Mouse (Mus musculus): ENCODE data around the gene BC107364. TPM values are rescaled to one million over a fixed set of nuclear protein-coding genes. Genes with fewer than 3 reads are reported as not detected.
"Not testable (repeated sequence)": the region's sequence is repeated elsewhere in the genome, so short reads cannot be mapped to it uniquely, and the experiment has no call there.

Gene BC107364
- polyA plus RNA-seq, 1 experiment from 2014 or later: not detected

- Histone ChIP-seq H3K4me2 (ENCODE audit: low read depth, severe bottlenecking) (no peak overlapping the region), H3K9ac (ENCODE audit: low read length) (no peak overlapping the region), H3K4me3 (ENCODE audit: low read depth, low read length) (no peak overlapping the region), H3K36me3 (ENCODE audit: control insufficient read depth, insufficient read depth, low read length) (no peaks in the 10 kb centered on the region), H3K9me3 (ENCODE audit: control insufficient read depth, low read length) (no peaks in the 10 kb centered on the region), H3K4me1 (ENCODE audit: control insufficient read depth, insufficient read depth, low read length) (peaks cover 7% of the 10 kb centered on the region), H3K27ac (replicated peaks; ENCODE audit: low read depth, low read length) (no peak overlapping the region), H3K27me3 (ENCODE audit: control insufficient read depth, insufficient read depth, low read length) (peaks cover 10% of the 10 kb centered on the region)
- WGBS: 82% methylated on average over 3 of the region's 3 CpGs
- DNase-seq (ENCODE audit: low spot score) (no peak), ATAC-seq (ENCODE audit: insufficient number of reproducible peaks, low FRiP score, low TSS enrichment, low read depth) (no peak)
These were observed 17.5 kb upstream of the BC107364 start for GRCm38 (mm10) chr3:96469626-96470025.

DNA sequence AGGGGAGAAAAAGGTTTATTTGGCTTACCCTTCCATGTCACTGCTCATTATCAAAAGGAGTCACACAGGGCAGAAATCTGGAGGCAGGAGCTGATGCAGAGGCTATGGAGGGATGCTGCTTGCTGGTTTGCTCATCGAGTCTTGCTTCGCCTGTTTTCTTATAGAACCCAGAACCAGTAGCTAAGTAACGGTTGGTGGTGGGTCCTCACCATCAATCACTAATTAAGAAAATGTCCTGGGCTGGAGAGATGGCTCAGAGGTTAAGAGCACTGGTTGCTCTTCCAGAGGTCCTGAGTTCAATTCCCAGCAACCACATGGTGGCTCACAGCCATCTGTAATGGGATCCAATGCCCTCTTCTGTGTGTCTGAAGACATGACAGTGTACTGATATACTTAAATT lies 16.2 kb upstream of the BC107364 start:
- not testable (repeated sequence) for DNase-seq (ENCODE audit: low spot score); H3K27me3 ChIP-seq (ENCODE audit: control insufficient read depth, insufficient read depth, low read length); H3K4me2 ChIP-seq (ENCODE audit: low read depth, severe bottlenecking); H3K4me1 ChIP-seq (ENCODE audit: control insufficient read depth, insufficient read depth, low read length); H3K4me3 ChIP-seq (ENCODE audit: low read depth, low read length); H3K9me3 ChIP-seq (ENCODE audit: control insufficient read depth, low read length); H3K9ac ChIP-seq (ENCODE audit: low read length); H3K27ac ChIP-seq (replicated peaks; ENCODE audit: low read depth, low read length); ATAC-seq (ENCODE audit: insufficient number of reproducible peaks, low FRiP score, low TSS enrichment, low read depth); H3K36me3 ChIP-seq (ENCODE audit: control insufficient read depth, insufficient read depth, low read length)
- 88% methylated on average over 3 of the region's 3 CpGs for WGBS

DNA sequence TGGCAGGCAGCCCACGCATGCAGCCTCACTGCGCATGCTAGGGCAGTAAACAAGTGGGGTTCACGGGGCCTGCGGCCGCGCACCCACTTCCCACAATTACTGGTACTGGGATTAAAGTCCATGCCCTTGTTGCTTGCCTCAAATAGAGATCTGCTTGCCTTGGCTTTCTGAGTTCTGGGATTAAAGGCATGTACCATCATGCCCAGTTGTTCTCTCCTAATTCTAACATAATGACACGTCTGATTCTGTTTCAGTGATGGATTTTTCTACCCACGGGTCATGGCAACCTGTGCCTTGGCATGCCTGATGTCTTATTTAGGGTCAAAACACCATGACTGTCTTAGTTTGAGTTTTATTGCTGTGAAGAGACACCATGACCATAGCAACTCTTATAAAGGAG lies 15.5 kb upstream of the BC107364 start:
- 93% methylated on average over 8 of the region's 8 CpGs for WGBS

GRCm38 (mm10) chr3:96463891-96464290 lies 11.8 kb upstream of the BC107364 start:
- no peaks in the 10 kb centered on the region for H3K36me3 ChIP-seq (ENCODE audit: control insufficient read depth, insufficient read depth, low read length)
- H3K4me3 ChIP-seq (ENCODE audit: low read depth, low read length): 0 out of 2 replicates have a peak overlapping the region, but pooled peaks have one; percentile 12
- 2% methylated on average over 25 of the region's 25 CpGs for WGBS
- peak overlapping the region; percentile 17; the same call in 1 of the 2 replicates for H3K4me2 ChIP-seq (ENCODE audit: low read depth, severe bottlenecking)
- peak; percentile 85 for DNase-seq (ENCODE audit: low spot score)
- peaks cover 8% of the 10 kb centered on the region for H3K4me1 ChIP-seq (ENCODE audit: control insufficient read depth, insufficient read depth, low read length)
- H3K27ac ChIP-seq (replicated peaks; ENCODE audit: low read depth, low read length): no peak overlapping the region
- no peak for ATAC-seq (ENCODE audit: insufficient number of reproducible peaks, low FRiP score, low TSS enrichment, low read depth)
- no peaks in the 10 kb centered on the region for H3K27me3 ChIP-seq (ENCODE audit: control insufficient read depth, insufficient read depth, low read length)
- H3K9ac ChIP-seq (ENCODE audit: low read length): peak overlapping the region; percentile 40; the same call in 1 of the 2 replicates
- H3K9me3 ChIP-seq (ENCODE audit: control insufficient read depth, low read length): no peaks in the 10 kb centered on the region

More for the DNA sequence above, 15.5 kb upstream of the BC107364 start:
- no peaks in the 10 kb centered on the region for H3K27me3 ChIP-seq (ENCODE audit: control insufficient read depth, insufficient read depth, low read length)
- no peaks in the 10 kb centered on the region for H3K36me3 ChIP-seq (ENCODE audit: control insufficient read depth, insufficient read depth, low read length)
- H3K9me3 ChIP-seq (ENCODE audit: control insufficient read depth, low read length): no peaks in the 10 kb centered on the region
- H3K27ac ChIP-seq (replicated peaks; ENCODE audit: low read depth, low read length): no peak overlapping the region
- ATAC-seq (ENCODE audit: insufficient number of reproducible peaks, low FRiP score, low TSS enrichment, low read depth) (no peak), DNase-seq (ENCODE audit: low spot score) (no peak)
- peaks cover 8% of the 10 kb centered on the region for H3K4me1 ChIP-seq (ENCODE audit: control insufficient read depth, insufficient read depth, low read length)
- H3K9ac ChIP-seq (ENCODE audit: low read length): no peak overlapping the region
- H3K4me2 ChIP-seq (ENCODE audit: low read depth, severe bottlenecking): no peak overlapping the region
- no peak overlapping the region for H3K4me3 ChIP-seq (ENCODE audit: low read depth, low read length)

DNA sequence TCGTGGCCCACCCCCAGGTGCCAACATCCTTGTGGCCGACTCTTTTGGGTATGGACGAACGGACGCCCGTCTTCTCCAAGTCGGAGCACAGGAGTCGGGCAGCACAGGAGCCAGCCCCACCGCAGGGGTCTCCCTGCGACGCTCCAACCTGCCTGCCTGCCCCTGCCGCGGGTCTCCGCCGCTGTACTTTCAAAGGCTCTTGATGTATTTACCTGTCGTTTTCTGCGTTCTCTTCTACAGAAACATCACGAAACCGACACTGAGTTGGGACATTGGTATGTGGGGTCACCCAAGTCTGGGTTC lies 8.4 kb upstream of the BC107364 start:
- not testable (repeated sequence) for H3K4me1 ChIP-seq (ENCODE audit: control insufficient read depth, insufficient read depth, low read length); H3K27ac ChIP-seq (replicated peaks; ENCODE audit: low read depth, low read length); H3K27me3 ChIP-seq (ENCODE audit: control insufficient read depth, insufficient read depth, low read length); H3K4me2 ChIP-seq (ENCODE audit: low read depth, severe bottlenecking); ATAC-seq (ENCODE audit: insufficient number of reproducible peaks, low FRiP score, low TSS enrichment, low read depth); H3K9me3 ChIP-seq (ENCODE audit: control insufficient read depth, low read length); H3K4me3 ChIP-seq (ENCODE audit: low read depth, low read length); H3K9ac ChIP-seq (ENCODE audit: low read length); DNase-seq (ENCODE audit: low spot score); H3K36me3 ChIP-seq (ENCODE audit: control insufficient read depth, insufficient read depth, low read length)
- WGBS: no CpG with 5 or more reads among the region's 19 CpGs

GRCm38 (mm10) chr3:96459757-96460567 lies 7.9 kb upstream of the BC107364 start:
- H3K4me2 ChIP-seq (ENCODE audit: low read depth, severe bottlenecking); H3K4me3 ChIP-seq (ENCODE audit: low read depth, low read length); H3K4me1 ChIP-seq (ENCODE audit: control insufficient read depth, insufficient read depth, low read length); H3K27ac ChIP-seq (replicated peaks; ENCODE audit: low read depth, low read length); H3K27me3 ChIP-seq (ENCODE audit: control insufficient read depth, insufficient read depth, low read length); H3K9ac ChIP-seq (ENCODE audit: low read length); H3K36me3 ChIP-seq (ENCODE audit: control insufficient read depth, insufficient read depth, low read length); DNase-seq (ENCODE audit: low spot score); H3K9me3 ChIP-seq (ENCODE audit: control insufficient read depth, low read length): not testable (repeated sequence)
- WGBS: 0% methylated on average over 1 of the region's 58 CpGs
- ATAC-seq (ENCODE audit: insufficient number of reproducible peaks, low FRiP score, low TSS enrichment, low read depth): peak; percentile 91

DNA sequence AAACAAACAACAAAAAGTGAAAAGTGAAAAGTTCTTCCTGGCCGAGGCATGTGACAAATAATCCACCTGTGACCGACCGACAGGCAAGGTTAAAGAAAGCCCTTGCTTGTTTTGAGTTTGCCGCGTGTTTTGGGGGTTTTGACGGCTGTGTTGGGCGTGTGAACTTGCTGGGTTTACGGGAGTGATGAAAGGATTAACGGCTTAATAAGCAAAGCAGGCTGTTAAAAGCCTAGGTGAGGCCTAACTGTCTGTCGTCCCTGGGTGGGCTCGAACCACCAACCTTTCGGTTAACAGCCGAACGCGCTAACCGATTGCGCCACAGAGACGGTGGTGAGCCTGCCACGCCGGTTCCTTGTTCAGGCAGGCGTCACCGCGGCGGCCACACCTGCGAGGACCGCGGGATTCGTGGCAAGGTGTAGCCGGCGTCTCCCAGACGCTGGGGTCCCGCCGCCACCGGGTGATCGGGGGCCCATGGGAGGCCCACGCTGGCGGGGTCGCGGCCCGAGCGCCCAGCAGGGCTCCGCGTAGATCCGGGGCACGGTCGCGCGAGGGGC lies 6.9 kb upstream of the BC107364 start:
- H3K4me2 ChIP-seq (ENCODE audit: low read depth, severe bottlenecking); H3K27me3 ChIP-seq (ENCODE audit: control insufficient read depth, insufficient read depth, low read length); H3K4me1 ChIP-seq (ENCODE audit: control insufficient read depth, insufficient read depth, low read length); H3K9me3 ChIP-seq (ENCODE audit: control insufficient read depth, low read length); H3K4me3 ChIP-seq (ENCODE audit: low read depth, low read length); H3K9ac ChIP-seq (ENCODE audit: low read length); DNase-seq (ENCODE audit: low spot score); ATAC-seq (ENCODE audit: insufficient number of reproducible peaks, low FRiP score, low TSS enrichment, low read depth); H3K27ac ChIP-seq (replicated peaks; ENCODE audit: low read depth, low read length); H3K36me3 ChIP-seq (ENCODE audit: control insufficient read depth, insufficient read depth, low read length): not testable (repeated sequence)
- WGBS: no CpG with 5 or more reads among the region's 48 CpGs

DNA sequence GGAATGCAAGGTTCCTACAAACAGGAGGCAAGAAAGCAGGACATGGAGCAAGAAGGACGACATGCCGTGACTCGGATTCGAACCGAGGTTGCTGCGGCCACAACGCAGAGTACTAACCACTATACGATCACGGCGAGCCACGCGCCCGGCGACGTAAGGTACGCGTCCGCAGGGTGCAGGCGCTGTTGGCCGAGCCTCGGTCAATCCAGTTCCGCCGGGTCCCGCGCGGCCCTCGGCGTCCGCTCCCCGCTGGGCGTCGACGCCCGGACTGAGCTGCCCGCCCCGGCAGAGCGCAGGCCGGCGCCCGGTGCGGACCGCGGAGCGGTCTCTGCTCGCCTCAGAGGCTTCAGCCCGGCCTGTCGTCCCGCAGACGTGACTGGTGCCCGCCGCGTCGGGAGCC lies 5.9 kb upstream of the BC107364 start:
- H3K4me2 ChIP-seq (ENCODE audit: low read depth, severe bottlenecking); H3K27ac ChIP-seq (replicated peaks; ENCODE audit: low read depth, low read length); H3K36me3 ChIP-seq (ENCODE audit: control insufficient read depth, insufficient read depth, low read length); H3K4me1 ChIP-seq (ENCODE audit: control insufficient read depth, insufficient read depth, low read length); H3K9ac ChIP-seq (ENCODE audit: low read length); H3K9me3 ChIP-seq (ENCODE audit: control insufficient read depth, low read length); DNase-seq (ENCODE audit: low spot score); H3K4me3 ChIP-seq (ENCODE audit: low read depth, low read length); H3K27me3 ChIP-seq (ENCODE audit: control insufficient read depth, insufficient read depth, low read length); ATAC-seq (ENCODE audit: insufficient number of reproducible peaks, low FRiP score, low TSS enrichment, low read depth): not testable (repeated sequence)
- WGBS: no CpG with 5 or more reads among the region's 53 CpGs

Data from limb, embryonic 11.5 days (tissue).